Mouse (Mus musculus): Measurements from ENCODE around the gene Stpg2. TPM values are rescaled to one million over a fixed set of nuclear protein-coding genes. Genes with fewer than 3 reads are reported as not detected.
"Not testable (repeated sequence)": the region's sequence is repeated elsewhere in the genome, so short reads cannot be mapped to it uniquely, and the experiment has no call there.

The Stpg2 gene
- polyA plus RNA-seq, 1 experiment, result not detected

DNA sequence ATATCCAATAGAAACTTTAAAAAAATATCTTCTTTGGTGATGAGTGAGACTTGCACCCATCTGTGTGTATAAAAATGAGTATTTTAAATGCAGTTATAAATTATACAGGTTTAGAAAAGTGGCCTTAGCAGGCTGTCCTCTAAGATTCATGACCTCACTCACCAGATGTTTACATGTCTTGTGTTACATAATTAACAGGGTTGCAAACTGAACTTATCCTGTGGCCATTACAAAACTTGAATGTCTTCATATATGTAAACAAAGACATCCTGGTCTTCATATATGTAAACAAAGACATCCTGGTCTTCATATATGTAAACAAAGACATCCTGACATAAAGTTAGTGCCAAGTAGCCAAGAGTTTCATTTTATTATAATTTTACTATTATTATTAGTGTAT is 375.8 kb downstream of the Stpg2 start:
- H3K4me1 ChIP-seq (ENCODE audit: control insufficient read depth, insufficient read depth, insufficient read length), result no peaks in the 10 kb centered on the region
- H3K27me3 ChIP-seq (ENCODE audit: control insufficient read depth, insufficient read depth, low read length), result no peaks in the 10 kb centered on the region
- H3K4me3 ChIP-seq (ENCODE audit: extremely low read depth, insufficient read depth, insufficient read length), result no peak overlapping the region
- TF ChIP-seq POLR2A (IDR thresholded peaks at IDR 0.05; ENCODE audit: low read depth, low read length) (no peak), CTCF (IDR thresholded peaks at IDR 0.05; ENCODE audit: extremely low read depth, insufficient read depth, insufficient read length, insufficient replicate concordance) (no peak)
- no peak for DNase-seq (ENCODE audit: low read depth in 1 of 2, low spot score in 2 of 2)
- H3K27ac ChIP-seq (ENCODE audit: insufficient read depth, low read length), result no peak overlapping the region
- no peaks in the 10 kb centered on the region for H3K36me3 ChIP-seq (ENCODE audit: control insufficient read depth, insufficient read depth, low read length)

DNA sequence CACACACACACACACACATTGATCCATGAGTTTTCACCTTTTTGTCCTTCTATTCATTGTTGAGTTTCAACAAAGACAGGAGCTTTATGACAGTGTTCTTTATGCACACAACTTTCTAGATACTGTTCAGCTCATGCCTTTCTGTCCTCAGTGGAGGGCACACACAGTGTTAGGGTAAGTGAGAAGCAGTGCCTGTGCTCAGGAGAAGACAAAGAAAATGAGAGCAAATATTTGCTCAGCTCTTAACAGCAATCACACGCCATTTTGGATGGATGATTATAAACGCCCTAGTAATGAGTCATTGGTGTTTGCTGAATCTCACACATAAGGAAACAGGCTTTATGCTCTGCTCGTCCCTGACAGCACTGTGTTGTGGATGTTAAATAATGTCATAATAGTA is 394.0 kb downstream of the Stpg2 start:
- TF ChIP-seq POLR2A (IDR thresholded peaks at IDR 0.05; ENCODE audit: low read depth, low read length), result no peak
- Histone ChIP-seq H3K27me3 (ENCODE audit: control insufficient read depth, insufficient read depth, low read length) (no peaks in the 10 kb centered on the region), H3K4me3 (ENCODE audit: extremely low read depth, insufficient read depth, insufficient read length) (no peak overlapping the region), H3K4me1 (ENCODE audit: control insufficient read depth, insufficient read depth, insufficient read length) (no peaks in the 10 kb centered on the region), H3K36me3 (ENCODE audit: control insufficient read depth, insufficient read depth, low read length) (no peaks in the 10 kb centered on the region), H3K27ac (ENCODE audit: insufficient read depth, low read length) (no peak overlapping the region)
- 79% methylated on average over 3 of the region's 3 CpGs for WGBS
- DNase-seq (ENCODE audit: low read depth in 1 of 2, low spot score in 2 of 2), result no peak

DNA sequence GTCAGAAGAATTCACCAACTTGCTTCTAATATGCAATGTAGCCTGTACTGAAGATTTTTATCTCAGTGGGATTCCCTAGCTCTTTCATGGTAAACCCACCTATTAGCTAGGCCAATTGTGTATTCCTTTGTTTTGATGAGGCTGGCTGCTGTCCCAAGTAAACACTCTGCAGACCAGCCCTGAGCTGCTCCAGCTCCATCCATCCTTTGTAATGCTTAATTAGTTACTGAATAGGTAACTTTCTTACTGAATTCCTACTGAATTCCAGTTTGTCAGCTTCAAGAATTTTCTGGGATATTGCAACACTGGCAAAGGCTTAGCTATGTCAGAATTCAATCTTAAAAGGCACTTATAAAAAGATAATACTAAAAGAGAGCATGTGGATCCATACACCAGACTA is 402.8 kb downstream of the Stpg2 start:
- H3K27ac ChIP-seq (ENCODE audit: insufficient read depth, low read length); H3K27me3 ChIP-seq (ENCODE audit: control insufficient read depth, insufficient read depth, low read length); DNase-seq (ENCODE audit: low read depth in 1 of 2, low spot score in 2 of 2); H3K36me3 ChIP-seq (ENCODE audit: control insufficient read depth, insufficient read depth, low read length); H3K4me1 ChIP-seq (ENCODE audit: control insufficient read depth, insufficient read depth, insufficient read length); H3K4me3 ChIP-seq (ENCODE audit: extremely low read depth, insufficient read depth, insufficient read length): not testable (repeated sequence)

DNA sequence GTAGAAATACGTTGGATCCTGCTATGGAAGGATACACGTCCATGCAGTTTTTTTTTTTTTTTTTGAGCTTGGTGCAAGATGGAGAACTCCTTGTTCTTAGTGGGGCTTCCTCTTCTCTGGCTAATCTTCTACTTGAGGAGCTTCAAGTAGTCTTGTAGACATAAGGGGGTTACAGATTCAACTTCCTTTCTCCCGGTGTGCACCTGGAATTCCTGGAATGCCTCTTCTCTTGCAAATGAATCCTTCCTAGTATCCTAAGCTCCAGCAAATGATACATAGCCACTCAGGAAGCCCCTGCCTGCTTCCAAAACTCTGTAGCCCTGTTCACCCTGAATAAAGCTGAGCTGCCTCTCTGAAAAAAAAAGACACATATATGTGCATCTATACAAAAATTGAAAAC is 409.1 kb downstream of the Stpg2 start:
- Histone ChIP-seq H3K27me3 (ENCODE audit: control insufficient read depth, insufficient read depth, low read length) (no peaks in the 10 kb centered on the region), H3K4me3 (ENCODE audit: extremely low read depth, insufficient read depth, insufficient read length) (no peak overlapping the region), H3K27ac (ENCODE audit: insufficient read depth, low read length) (no peak overlapping the region), H3K36me3 (ENCODE audit: control insufficient read depth, insufficient read depth, low read length) (no peaks in the 10 kb centered on the region), H3K4me1 (ENCODE audit: control insufficient read depth, insufficient read depth, insufficient read length) (no peaks in the 10 kb centered on the region)
- DNase-seq (ENCODE audit: low read depth in 1 of 2, low spot score in 2 of 2), result no peak
- 79% methylated on average over 3 of the region's 3 CpGs for WGBS
- TF ChIP-seq CTCF (IDR thresholded peaks at IDR 0.05; ENCODE audit: extremely low read depth, insufficient read depth, insufficient read length, insufficient replicate concordance) (no peak), POLR2A (IDR thresholded peaks at IDR 0.05; ENCODE audit: low read depth, low read length) (no peak)

DNA sequence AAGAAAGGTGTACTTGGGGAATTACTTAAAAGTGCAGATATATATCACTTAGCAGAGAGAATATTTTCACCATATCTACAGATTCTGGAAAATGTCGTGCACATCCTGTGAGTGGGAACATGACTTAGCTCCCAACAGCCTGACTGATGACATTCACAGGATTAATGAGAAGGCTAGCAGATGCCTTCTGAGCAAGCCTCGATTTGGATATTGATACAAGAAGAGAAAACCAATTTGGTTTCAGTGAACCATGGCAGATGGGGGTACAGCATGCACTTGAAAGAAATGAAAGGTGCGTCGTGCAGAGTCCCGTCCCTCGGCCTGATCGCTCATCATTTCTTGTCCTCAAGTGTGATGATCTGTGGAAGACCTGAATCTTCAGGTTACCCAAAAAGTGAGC is 410.3 kb downstream of the Stpg2 start:
- no peaks in the 10 kb centered on the region for H3K4me1 ChIP-seq (ENCODE audit: control insufficient read depth, insufficient read depth, insufficient read length)
- H3K27ac ChIP-seq (ENCODE audit: insufficient read depth, low read length), result no peak overlapping the region
- no peak for TF ChIP-seq CTCF (IDR thresholded peaks at IDR 0.05; ENCODE audit: extremely low read depth, insufficient read depth, insufficient read length, insufficient replicate concordance)
- no peak for TF ChIP-seq POLR2A (IDR thresholded peaks at IDR 0.05; ENCODE audit: low read depth, low read length)
- no peak overlapping the region for H3K4me3 ChIP-seq (ENCODE audit: extremely low read depth, insufficient read depth, insufficient read length)
- no peak for DNase-seq (ENCODE audit: low read depth in 1 of 2, low spot score in 2 of 2)
- no peaks in the 10 kb centered on the region for H3K36me3 ChIP-seq (ENCODE audit: control insufficient read depth, insufficient read depth, low read length)
- WGBS, result 89% methylated on average over 7 of the region's 7 CpGs
- H3K27me3 ChIP-seq (ENCODE audit: control insufficient read depth, insufficient read depth, low read length), result no peaks in the 10 kb centered on the region

DNA sequence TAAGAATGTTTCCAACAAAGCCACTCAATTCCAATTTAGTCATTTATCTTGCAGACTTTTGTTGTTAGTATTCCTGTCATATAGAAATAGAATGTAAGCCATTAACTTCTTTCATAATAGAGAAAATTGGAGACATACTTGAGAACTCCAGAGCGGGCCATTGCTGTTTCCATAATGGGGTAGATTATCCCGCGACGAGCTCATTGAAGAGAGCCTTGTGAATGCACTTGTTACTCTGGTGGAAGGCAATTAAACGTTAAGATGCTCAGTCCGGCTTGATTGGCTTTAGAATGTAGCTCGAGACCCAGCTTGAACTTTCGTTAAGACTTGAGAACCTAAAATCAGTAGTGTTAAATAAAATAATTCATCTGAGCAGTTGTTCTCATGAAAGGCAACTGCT is 432.4 kb downstream of the Stpg2 start:
- WGBS, result 89% methylated on average over 8 of the region's 8 CpGs
- no peak overlapping the region for H3K27ac ChIP-seq (ENCODE audit: insufficient read depth, low read length)
- no peaks in the 10 kb centered on the region for H3K4me1 ChIP-seq (ENCODE audit: control insufficient read depth, insufficient read depth, insufficient read length)
- H3K4me3 ChIP-seq (ENCODE audit: extremely low read depth, insufficient read depth, insufficient read length), result no peak overlapping the region
- no peaks in the 10 kb centered on the region for H3K27me3 ChIP-seq (ENCODE audit: control insufficient read depth, insufficient read depth, low read length)
- H3K36me3 ChIP-seq (ENCODE audit: control insufficient read depth, insufficient read depth, low read length), result no peaks in the 10 kb centered on the region
- no peak for DNase-seq (ENCODE audit: low read depth in 1 of 2, low spot score in 2 of 2)
- no peak for TF ChIP-seq POLR2A (IDR thresholded peaks at IDR 0.05; ENCODE audit: low read depth, low read length)
- TF ChIP-seq CTCF (IDR thresholded peaks at IDR 0.05; ENCODE audit: extremely low read depth, insufficient read depth, insufficient read length, insufficient replicate concordance), result no peak

DNA sequence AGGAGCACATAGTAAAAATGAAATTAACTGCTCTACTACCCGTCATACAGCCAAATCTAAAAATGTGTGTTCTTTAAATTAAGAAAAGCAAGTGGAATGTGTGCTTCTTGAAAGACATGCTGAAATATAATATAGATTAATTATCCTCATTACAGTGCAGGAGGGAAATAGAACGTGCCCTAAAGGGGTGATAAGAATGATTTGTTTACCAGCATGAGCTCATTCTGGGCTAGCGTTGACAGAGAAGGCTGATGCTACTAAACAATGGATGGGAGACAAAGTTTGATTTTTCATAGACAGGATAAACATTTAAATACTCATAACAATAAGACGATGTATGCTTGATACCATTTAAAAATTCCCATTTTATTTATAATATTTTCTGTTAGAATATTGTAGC is 446.0 kb downstream of the Stpg2 start:
- 86% methylated on average over 4 of the region's 4 CpGs for WGBS
- Histone ChIP-seq H3K36me3 (ENCODE audit: control insufficient read depth, insufficient read depth, low read length) (no peaks in the 10 kb centered on the region), H3K27me3 (ENCODE audit: control insufficient read depth, insufficient read depth, low read length) (no peaks in the 10 kb centered on the region), H3K27ac (ENCODE audit: insufficient read depth, low read length) (no peak overlapping the region), H3K4me1 (ENCODE audit: control insufficient read depth, insufficient read depth, insufficient read length) (no peaks in the 10 kb centered on the region), H3K4me3 (ENCODE audit: extremely low read depth, insufficient read depth, insufficient read length) (no peak overlapping the region)
- DNase-seq (ENCODE audit: low read depth in 1 of 2, low spot score in 2 of 2), result no peak
- TF ChIP-seq POLR2A (IDR thresholded peaks at IDR 0.05; ENCODE audit: low read depth, low read length) (no peak), CTCF (IDR thresholded peaks at IDR 0.05; ENCODE audit: extremely low read depth, insufficient read depth, insufficient read length, insufficient replicate concordance) (no peak)

DNA sequence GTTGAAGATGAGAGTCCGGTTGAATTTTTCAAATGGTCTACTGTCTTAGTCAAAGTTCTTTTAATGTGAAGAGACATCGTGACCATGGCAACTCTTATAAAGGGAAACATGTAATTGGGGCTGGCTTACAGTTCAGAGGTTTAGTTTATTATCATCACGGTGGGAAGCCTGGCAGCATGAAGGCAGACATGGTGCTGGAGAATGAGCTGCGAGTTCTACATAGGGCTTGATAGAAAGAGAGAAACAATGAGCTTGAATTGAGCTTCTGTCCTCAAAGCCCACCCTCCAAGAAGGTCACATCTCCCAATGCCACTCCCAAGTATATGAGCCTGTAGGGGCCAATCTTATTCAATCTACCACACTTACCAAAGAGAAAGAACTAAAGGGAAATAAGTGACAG is 453.9 kb downstream of the Stpg2 start:
- no peak for DNase-seq (ENCODE audit: low read depth in 1 of 2, low spot score in 2 of 2)
- no peak overlapping the region for H3K27ac ChIP-seq (ENCODE audit: insufficient read depth, low read length)
- H3K4me3 ChIP-seq (ENCODE audit: extremely low read depth, insufficient read depth, insufficient read length), result no peak overlapping the region
- 88% methylated on average over 4 of the region's 4 CpGs for WGBS
- H3K27me3 ChIP-seq (ENCODE audit: control insufficient read depth, insufficient read depth, low read length), result no peaks in the 10 kb centered on the region
- no peaks in the 10 kb centered on the region for H3K4me1 ChIP-seq (ENCODE audit: control insufficient read depth, insufficient read depth, insufficient read length)
- no peaks in the 10 kb centered on the region for H3K36me3 ChIP-seq (ENCODE audit: control insufficient read depth, insufficient read depth, low read length)
- TF ChIP-seq CTCF (IDR thresholded peaks at IDR 0.05; ENCODE audit: extremely low read depth, insufficient read depth, insufficient read length, insufficient replicate concordance) (no peak), POLR2A (IDR thresholded peaks at IDR 0.05; ENCODE audit: low read depth, low read length) (no peak)
